Mouse (Mus musculus) heart, embryonic 15.5 days (tissue): ENCODE data around the gene Auts2. TPM values are rescaled to one million over a fixed set of nuclear protein-coding genes. Genes with fewer than 3 reads are reported as not detected.

Source experiments
- ATAC-seq: fragments of 200-750 bp; cut with Nextera tagmentation; replicated peaks from 2 replicates; pipeline ENCODE4 v1.8.0; 2017; ENCODE audit warnings: low read depth, moderate TSS enrichment; ENCODE audit not compliant: insufficient number of reproducible peaks, insufficient read depth, low FRiP score
- H3K27ac ChIP-seq: fragments of 300-500 bp; sonication (generic); 2 replicates; pipeline ENCODE4 v1.5.1; 2015; ENCODE audit warnings: mild to moderate bottlenecking, inconsistent platforms
- H3K27me3 ChIP-seq: fragments of 300-500 bp; sonication (generic); 2 replicates; pipeline ENCODE4 v1.6.1; 2015; ENCODE audit warnings: inconsistent platforms
- H3K36me3 ChIP-seq: fragments of 300-500 bp; sonication (generic); 2 replicates; pipeline ENCODE4 v1.6.1; 2015; ENCODE audit warnings: mild to moderate bottlenecking, inconsistent platforms
- H3K4me1 ChIP-seq: fragments of 300-500 bp; sonication (generic); replicated peaks from 2 replicates; pipeline ENCODE4 v1.6.1; 2015; ENCODE audit warnings: inconsistent platforms
- H3K4me2 ChIP-seq: fragments of 300-500 bp; sonication (generic); 2 replicates; pipeline ENCODE4 v1.6.1; 2015; ENCODE audit warnings: inconsistent platforms, mild to moderate bottlenecking, moderate library complexity
- H3K4me3 ChIP-seq: fragments of 300-500 bp; sonication (generic); 2 replicates; pipeline ENCODE4 v1.5.1; 2015; ENCODE audit warnings: mild to moderate bottlenecking, inconsistent platforms
- H3K9ac ChIP-seq: fragments of 300-500 bp; sonication (generic); 2 replicates; pipeline ENCODE4 v1.6.1; 2015; ENCODE audit warnings: mild to moderate bottlenecking, inconsistent platforms
- H3K9me3 ChIP-seq: fragments of 300-500 bp; sonication (generic); replicated peaks from 2 replicates; pipeline ENCODE4 v1.6.1; 2016; ENCODE audit warnings: inconsistent platforms
- WGBS: fragments of 180-500 bp; shearing (Covaris S2); methylation state at CpG from one replicate; pipeline ENCODE4 v1.1.7; 2015; ENCODE audit warnings: mixed read lengths; 5-methylcytosine and 5-hydroxymethylcytosine counted together
- polyA plus RNA-seq: library from polyadenylated mRNA; unstranded; fragments of >200 nt; fragmentation: Nextera tagmentation; extraction: Ambion mirVana; gene quantifications from 2 replicates; pipeline ENCODE4 v1.2.1, GENCODE M21; 2015

Gene Auts2
- polyA plus RNA-seq, 1 experiment from 2014 or later, result 12.9 TPM

- H3K9me3 ChIP-seq, result no peaks in the 10 kb centered on the region
- H3K4me3 ChIP-seq, result peak overlapping the region; percentile 18
- H3K27ac ChIP-seq, result no peak overlapping the region
- H3K4me1 ChIP-seq, result peaks cover 29% of the 10 kb centered on the region
- WGBS, result 24% methylated on average over 11 of the region's 11 CpGs
- no peak overlapping the region for H3K9ac ChIP-seq
- H3K4me2 ChIP-seq, result peak overlapping the region; percentile 42
- no peak for ATAC-seq
- H3K36me3 ChIP-seq, result no peaks in the 10 kb centered on the region
- no peaks in the 10 kb centered on the region for H3K27me3 ChIP-seq
Measured at GRCm38 (mm10) chr5:132074360-132074723, 468.8 kb downstream of the Auts2 start.

GRCm38 (mm10) chr5:132073677-132074359, 469.3 kb downstream of the Auts2 start:
- H3K36me3 ChIP-seq, result no peaks in the 10 kb centered on the region
- no peak for ATAC-seq
- peaks cover 29% of the 10 kb centered on the region for H3K4me1 ChIP-seq
- H3K9ac ChIP-seq, result no peak overlapping the region
- peak overlapping the region; percentile 18; the same call in 1 of the 2 replicates for H3K4me3 ChIP-seq
- H3K27ac ChIP-seq, result no peak overlapping the region
- no peaks in the 10 kb centered on the region for H3K9me3 ChIP-seq
- no peaks in the 10 kb centered on the region for H3K27me3 ChIP-seq
- 28% methylated on average over 10 of the region's 10 CpGs for WGBS
- peak overlapping the region; percentile 42 for H3K4me2 ChIP-seq

GRCm38 (mm10) chr5:132072356-132072755, 470.8 kb downstream of the Auts2 start:
- Histone ChIP-seq H3K9me3 (no peaks in the 10 kb centered on the region), H3K4me3 (no peak overlapping the region), H3K9ac (no peak overlapping the region), H3K27me3 (no peaks in the 10 kb centered on the region), H3K36me3 (no peaks in the 10 kb centered on the region), H3K4me2 (no peak overlapping the region), H3K27ac (no peak overlapping the region), H3K4me1 (peaks cover 29% of the 10 kb centered on the region)
- no peak for ATAC-seq
- WGBS, result 57% methylated on average over 4 of the region's 4 CpGs

GRCm38 (mm10) chr5:132067750-132068739, 475.1 kb downstream of the Auts2 start:
- no peaks in the 10 kb centered on the region for H3K9me3 ChIP-seq
- H3K9ac ChIP-seq, result no peak overlapping the region
- no peaks in the 10 kb centered on the region for H3K36me3 ChIP-seq
- H3K4me1 ChIP-seq, result peaks cover 6% of the 10 kb centered on the region; the same call in 1 of the 2 replicates
- no peak for ATAC-seq
- H3K27me3 ChIP-seq, result no peaks in the 10 kb centered on the region
- H3K4me3 ChIP-seq, result no peak overlapping the region
- no peak overlapping the region for H3K27ac ChIP-seq
- WGBS, result 83% methylated on average over 10 of the region's 10 CpGs
- H3K4me2 ChIP-seq, result no peak overlapping the region

- H3K4me1 ChIP-seq, result no peaks in the 10 kb centered on the region
- no peaks in the 10 kb centered on the region for H3K36me3 ChIP-seq
- ATAC-seq, result no peak
- H3K9me3 ChIP-seq, result no peaks in the 10 kb centered on the region
- no peaks in the 10 kb centered on the region for H3K27me3 ChIP-seq
- no peak overlapping the region for H3K4me3 ChIP-seq
- no peak overlapping the region for H3K4me2 ChIP-seq
- H3K27ac ChIP-seq, result no peak overlapping the region
- no peak overlapping the region for H3K9ac ChIP-seq
- WGBS, result 86% methylated on average over 6 of the region's 6 CpGs
Measured at GRCm38 (mm10) chr5:132060116-132060515, 483.0 kb downstream of the Auts2 start.

GRCm38 (mm10) chr5:132052637-132053036, 490.5 kb downstream of the Auts2 start:
- Histone ChIP-seq H3K27ac (no peak overlapping the region), H3K4me2 (no peak overlapping the region), H3K4me1 (no peaks in the 10 kb centered on the region), H3K27me3 (no peaks in the 10 kb centered on the region), H3K36me3 (no peaks in the 10 kb centered on the region), H3K4me3 (no peak overlapping the region), H3K9me3 (no peaks in the 10 kb centered on the region), H3K9ac (no peak overlapping the region)
- WGBS, result 76% methylated on average over 13 of the region's 13 CpGs
- no peak for ATAC-seq

- WGBS, result 86% methylated on average over 6 of the region's 6 CpGs
Measured at GRCm38 (mm10) chr5:132039584-132039983, 503.6 kb downstream of the Auts2 start.

GRCm38 (mm10) chr5:132033491-132034350, 509.4 kb downstream of the Auts2 start:
- Histone ChIP-seq H3K27ac (no peak overlapping the region), H3K36me3 (no peaks in the 10 kb centered on the region), H3K9ac (no peak overlapping the region), H3K27me3 (no peaks in the 10 kb centered on the region), H3K4me2 (no peak overlapping the region), H3K4me3 (no peak overlapping the region), H3K9me3 (no peaks in the 10 kb centered on the region), H3K4me1 (peaks cover 17% of the 10 kb centered on the region)
- no peak for ATAC-seq
- 83% methylated on average over 15 of the region's 15 CpGs for WGBS

More at GRCm38 (mm10) chr5:132039584-132039983, 503.6 kb downstream of the Auts2 start:
- Histone ChIP-seq H3K4me1 (peaks cover 9% of the 10 kb centered on the region; the same call in 1 of the 2 replicates), H3K9me3 (no peaks in the 10 kb centered on the region), H3K9ac (no peak overlapping the region), H3K36me3 (no peaks in the 10 kb centered on the region), H3K27me3 (no peaks in the 10 kb centered on the region), H3K4me3 (no peak overlapping the region), H3K27ac (no peak overlapping the region), H3K4me2 (no peak overlapping the region)
- no peak for ATAC-seq

GRCm38 (mm10) chr5:132030941-132031531, 512.1 kb downstream of the Auts2 start:
- H3K4me1 ChIP-seq, result peaks cover 23% of the 10 kb centered on the region
- H3K36me3 ChIP-seq, result no peaks in the 10 kb centered on the region
- H3K27me3 ChIP-seq, result no peaks in the 10 kb centered on the region
- no peak overlapping the region for H3K4me2 ChIP-seq
- no peak for ATAC-seq
- no peaks in the 10 kb centered on the region for H3K9me3 ChIP-seq
- no peak overlapping the region for H3K27ac ChIP-seq
- WGBS, result 65% methylated on average over 15 of the region's 15 CpGs
- no peak overlapping the region for H3K4me3 ChIP-seq
- no peak overlapping the region for H3K9ac ChIP-seq

GRCm38 (mm10) chr5:132029638-132030037, 513.5 kb downstream of the Auts2 start:
- H3K36me3 ChIP-seq, result no peaks in the 10 kb centered on the region
- no peak overlapping the region for H3K27ac ChIP-seq
- H3K9ac ChIP-seq, result no peak overlapping the region
- no peaks in the 10 kb centered on the region for H3K9me3 ChIP-seq
- H3K4me2 ChIP-seq, result no peak overlapping the region
- H3K4me3 ChIP-seq, result no peak overlapping the region
- H3K4me1 ChIP-seq, result peaks cover 14% of the 10 kb centered on the region
- 59% methylated on average over 11 of the region's 11 CpGs for WGBS
- no peak for ATAC-seq
- no peaks in the 10 kb centered on the region for H3K27me3 ChIP-seq
